Mouse (Mus musculus): ENCODE results near the gene Dtx1.

- TF ChIP-seq ZC3H11A (IDR thresholded peaks at IDR 0.05; ENCODE audit: low read depth, low read length) (no peak), POLR2A (IDR thresholded peaks at IDR 0.05; ENCODE audit: control insufficient read depth in 1 of 2, insufficient read depth in 1 of 2, low read depth in 1 of 2, low read length in 2 of 2, poor library complexity in 1 of 2) (no peak), CHD2 (IDR thresholded peaks at IDR 0.05; ENCODE audit: low read length) (no peak), MAFK (IDR thresholded peaks at IDR 0.05; ENCODE audit: borderline replicate concordance, low read depth, low read length) (no peak), CTCF (IDR thresholded peaks at IDR 0.05 in 2 of 3, conservative IDR thresholded peaks at IDR 0.05 in 1 of 3; ENCODE audit: control insufficient read depth in 1 of 3, insufficient read depth in 1 of 3, low read depth in 2 of 3, low read length in 3 of 3, poor library complexity in 1 of 3, severe bottlenecking in 1 of 3) (no peak), EP300 (IDR thresholded peaks at IDR 0.05; ENCODE audit: low read depth in 1 of 2, low read length in 2 of 2) (no peak), TCF12 (IDR thresholded peaks at IDR 0.05; ENCODE audit: low read depth, low read length) (no peak), MYC (IDR thresholded peaks at IDR 0.05; ENCODE audit: low read depth, low read length) (no peak), GATA1 (IDR thresholded peaks at IDR 0.05; ENCODE audit: low read depth, low read length) (no peak), USF1 (IDR thresholded peaks at IDR 0.05; ENCODE audit: low read depth, low read length) (no peak), NELFE (IDR thresholded peaks at IDR 0.05; ENCODE audit: low read depth, low read length) (no peak)
These were observed 37.2 kb downstream of the Dtx1 start for GRCm38 (mm10) chr5:120674229-120675145.

Measured in MEL (cell line).